13 mouse cellular contexts compared by ENCODE assay signal in the genomic region with DNA sequence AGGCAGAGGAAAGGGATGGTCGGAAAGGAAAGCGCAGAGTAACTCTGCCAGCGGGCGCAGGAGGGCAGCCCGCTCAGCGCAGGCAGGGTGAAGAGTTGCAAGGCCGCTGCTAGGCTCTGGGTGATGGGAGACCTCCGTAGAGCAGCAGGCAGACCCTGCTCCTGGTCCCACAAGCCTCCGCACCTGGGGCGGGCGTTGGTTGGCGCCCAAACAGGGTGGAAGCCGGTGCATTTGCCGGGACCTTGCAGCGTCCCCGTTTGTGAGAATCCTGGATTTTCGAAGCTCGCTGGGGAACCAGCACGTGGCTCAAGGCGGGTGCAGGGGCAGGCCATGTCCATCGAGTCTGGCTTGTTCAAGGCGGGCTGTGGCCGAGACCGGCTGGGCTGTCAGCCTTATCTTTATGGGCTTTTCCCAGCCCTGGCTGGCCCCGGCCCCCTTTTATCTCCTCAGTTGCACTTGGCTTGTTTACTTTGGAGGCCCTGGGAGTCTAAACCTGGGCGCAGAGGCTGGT. TPM values are rescaled to one million over a fixed set of nuclear protein-coding genes. Genes with fewer than 3 reads are reported as not detected.
DNase-seq lines count a peak whose midpoint lies in the region; ATAC-seq and TF ChIP-seq lines count a peak whose summit lies in the region.
"Had no signal": no experiment of that assay in that cellular context is flagged by ENCODE, and none has a peak within 500 bp of the region (broad histone marks: within the 10 kb centered on the region; RNA-seq: fewer than 3 reads in every experiment).

No protein-coding gene starts in this region.

- no peaks in the 10 kb centered on the region for H3K9me3 ChIP-seq in heart, embryonic 11.5 days (replicated peaks; ENCODE audit: control insufficient read depth, low read length)
- no peaks in the 10 kb centered on the region for H3K9me3 ChIP-seq in lung, embryonic 14.5 days (ENCODE audit: low read depth, low read length)
- H3K9me3 ChIP-seq in embryonic facial prominence, embryonic 12.5 days, result no peaks in the 10 kb centered on the region

- H3K36me3 ChIP-seq in heart, embryonic 11.5 days (ENCODE audit: control insufficient read depth, insufficient read depth, low read length), result no peaks in the 10 kb centered on the region
- H3K36me3 ChIP-seq in heart, adult 2 months (ENCODE audit: control insufficient read depth, insufficient read depth, low read length), result no peaks in the 10 kb centered on the region
- peaks cover 22% of the 10 kb centered on the region for H3K36me3 ChIP-seq in lung, embryonic 14.5 days (ENCODE audit: insufficient read depth)
- no peaks in the 10 kb centered on the region for H3K36me3 ChIP-seq in embryonic facial prominence, embryonic 12.5 days

- intact Hi-C loops in heart, adult 2 months (cut with DNase I), result no loop called here

- H3K4me1 ChIP-seq in heart, embryonic 11.5 days (ENCODE audit: control insufficient read depth, insufficient read depth, low read length), result peaks cover 18% of the 10 kb centered on the region
- H3K4me1 ChIP-seq in heart, adult 2 months (ENCODE audit: control insufficient read depth, insufficient read depth, low read length), result no peaks in the 10 kb centered on the region
- H3K4me1 ChIP-seq in lung, embryonic 14.5 days (ENCODE audit: insufficient read depth), result peaks cover 4% of the 10 kb centered on the region; the same call in 1 of the 2 replicates
- H3K4me1 ChIP-seq in embryonic facial prominence, embryonic 12.5 days, result peaks cover 14% of the 10 kb centered on the region

- H3K27me3 ChIP-seq in heart, embryonic 11.5 days (ENCODE audit: control insufficient read depth, insufficient read depth, low read length), result peaks cover 82% of the 10 kb centered on the region
- H3K27me3 ChIP-seq in heart, adult 2 months (ENCODE audit: control insufficient read depth, insufficient read depth, low read length), result peaks cover 42% of the 10 kb centered on the region
- H3K27me3 ChIP-seq in lung, embryonic 14.5 days (ENCODE audit: insufficient read depth, low read length), result peaks cover 58% of the 10 kb centered on the region
- H3K27me3 ChIP-seq in embryonic facial prominence, embryonic 12.5 days, result peaks cover 85% of the 10 kb centered on the region

- no peak overlapping the region for H3K9ac ChIP-seq in heart, embryonic 11.5 days (ENCODE audit: low read depth, low read length)
- H3K9ac ChIP-seq in heart, adult 2 months (ENCODE audit: low read depth, low read length), result no peak overlapping the region
- H3K9ac ChIP-seq in lung, embryonic 14.5 days, result peak overlapping the region; percentile 98
- peak overlapping the region; percentile 29; the same call in 1 of the 2 replicates for H3K9ac ChIP-seq in embryonic facial prominence, embryonic 12.5 days

- DNase-seq in heart, adult 2 months, result no peak
- DNase-seq in lung, embryonic 14.5 days, result peak; percentile 69
- DNase-seq in lung, postnatal 14 days, result no peak
- DNase-seq in layer of hippocampus, adult 9-10 months (ENCODE audit: low spot score), result no peak
- DNase-seq in adrenal gland, postnatal 4 days (ENCODE audit: low spot score in 2 of 2), result no peak
- DNase-seq: cerebellum, adult 18-20 months; gastrocnemius, postnatal 10 days had no signal

- no peak for ATAC-seq in heart, embryonic 11.5 days (replicated peaks; ENCODE audit: insufficient number of reproducible peaks, low FRiP score, low TSS enrichment)
- ATAC-seq in lung, embryonic 14.5 days (ENCODE audit: insufficient read depth), result no peak
- no peak for ATAC-seq in embryonic facial prominence, embryonic 12.5 days (ENCODE audit: insufficient number of reproducible peaks, insufficient read depth, low FRiP score, low TSS enrichment)
- peak; percentile 19; the same call in 1 of the 2 replicates for ATAC-seq in megakaryocyte-erythroid progenitor cell, adult 5-6 weeks (replicated peaks; ENCODE audit: low FRiP score, low TSS enrichment, poor library complexity, severe bottlenecking)

- no peaks in the 10 kb centered on the region for H3K79me2 ChIP-seq in heart, adult 2 months (replicated peaks; ENCODE audit: control insufficient read depth, insufficient read depth, low read length)

- TF ChIP-seq EP300 in heart, adult 2 months (IDR thresholded peaks at IDR 0.05; ENCODE audit: insufficient read depth, low read depth, low read length), result no peak

- no peak for TF ChIP-seq POLR2A in heart, adult 2 months (IDR thresholded peaks at IDR 0.05; ENCODE audit: insufficient read depth, low read depth, low read length)

- under 1% methylated on average over 26 of the region's 26 CpGs for WGBS in heart, embryonic 11.5 days (ENCODE audit: insufficient replicate concordance)
- 12% methylated on average over 26 of the region's 26 CpGs for WGBS in heart, adult 2 months
- 2% methylated on average over 26 of the region's 26 CpGs for WGBS in lung, embryonic 14.5 days
- WGBS in embryonic facial prominence, embryonic 12.5 days, result 5% methylated on average over 26 of the region's 26 CpGs

- H3K27ac ChIP-seq in heart, embryonic 11.5 days (ENCODE audit: low read depth, low read length), result no peak overlapping the region
- H3K27ac ChIP-seq in heart, adult 2 months, result no peak overlapping the region
- H3K27ac ChIP-seq in lung, embryonic 14.5 days (ENCODE audit: low read depth), result peak overlapping the region; percentile 97
- no peak overlapping the region for H3K27ac ChIP-seq in embryonic facial prominence, embryonic 12.5 days

- H3K4me3 ChIP-seq in heart, embryonic 11.5 days (ENCODE audit: low read depth, low read length), result peak overlapping the region; percentile 8
- H3K4me3 ChIP-seq in heart, adult 2 months, result no peak overlapping the region
- peak overlapping the region; percentile 67 for H3K4me3 ChIP-seq in lung, embryonic 14.5 days (ENCODE audit: low read depth, low read length)
- H3K4me3 ChIP-seq in embryonic facial prominence, embryonic 12.5 days, result peak overlapping the region; percentile 17

- no peak for TF ChIP-seq CTCF in heart, adult 2 months (IDR thresholded peaks at IDR 0.05)
- no peak for TF ChIP-seq CTCF in lung, embryonic 14.5 days (IDR thresholded peaks at IDR 0.05; ENCODE audit: low read depth)

- H3K4me2 ChIP-seq in heart, embryonic 11.5 days, result peak overlapping the region; percentile 49
- H3K4me2 ChIP-seq in lung, embryonic 14.5 days, result peak overlapping the region; percentile 81
- H3K4me2 ChIP-seq in embryonic facial prominence, embryonic 12.5 days (replicated peaks), result 0 out of 2 replicates have a peak overlapping the region, but pooled peaks have one; percentile 21

RNA-seq across cellular contexts. Expression of a gene that starts 2.3 kb away (rescaled TPM):
- 0.49 and 0.82 TPM in 2 replicates for polyA plus RNA-seq in heart, embryonic 11.5 days (2014; fragmentation: Nextera tagmentation; extraction: Ambion mirVana)
- not detected for total RNA-seq in heart, adult 2 months (2021)
- polyA plus RNA-seq in heart, adult 2 months (2012; rRNA removed), result 0.09 and 0.55 TPM in 2 replicates
- 67.9 and 73.4 TPM in 2 replicates for polyA plus RNA-seq in lung, embryonic 14.5 days (2014; fragmentation: Nextera tagmentation; extraction: Ambion mirVana)
- 2.2 and 2.4 TPM in 2 replicates for polyA plus RNA-seq in embryonic facial prominence, embryonic 12.5 days (2016; fragmentation: Nextera tagmentation; extraction: Ambion mirVana)
- total RNA-seq in megakaryocyte-erythroid progenitor cell, adult 5-6 weeks (2014; fragmentation: Nextera tagmentation), result not detected in 2 replicates
- total RNA-seq in megakaryocyte-erythroid progenitor cell, adult 5-6 weeks (2017), result 0.57 TPM in 1 of 2 replicates, not detected in the other
- not detected for total RNA-seq in adrenal gland, postnatal 4 days (2021)

RNA-seq across cellular contexts. Expression of a gene that starts 38.4 kb away (rescaled TPM):
- not detected in 2 replicates for polyA plus RNA-seq in heart, embryonic 11.5 days (2014; fragmentation: Nextera tagmentation; extraction: Ambion mirVana)
- total RNA-seq in heart, adult 2 months (2021), result not detected
- polyA plus RNA-seq in heart, adult 2 months (2012; rRNA removed), result not detected in 2 replicates
- polyA plus RNA-seq in lung, embryonic 14.5 days (2014; fragmentation: Nextera tagmentation; extraction: Ambion mirVana), result not detected in 2 replicates
- 0.43 TPM in 1 of 2 replicates, not detected in the other for polyA plus RNA-seq in embryonic facial prominence, embryonic 12.5 days (2016; fragmentation: Nextera tagmentation; extraction: Ambion mirVana)
- not detected in 2 replicates for total RNA-seq in megakaryocyte-erythroid progenitor cell, adult 5-6 weeks (2014; fragmentation: Nextera tagmentation)
- not detected in 2 replicates for total RNA-seq in megakaryocyte-erythroid progenitor cell, adult 5-6 weeks (2017)
- total RNA-seq in adrenal gland, postnatal 4 days (2021), result not detected
- total RNA-seq: gastrocnemius, postnatal 10 days; left cerebral cortex, adult 18-20 months had no signal
- polyA plus RNA-seq: C2C12; spleen, adult 2 months had no signal

RNA-seq across cellular contexts. Expression of a gene that starts 56.2 kb away (rescaled TPM):
- 3.6 and 4.4 TPM in 2 replicates for polyA plus RNA-seq in heart, embryonic 11.5 days (2014; fragmentation: Nextera tagmentation; extraction: Ambion mirVana)
- 1 to 10 TPM; 5.5 to 5.7 TPM for total RNA-seq in heart, adult 2 months (2021)
- 6.9 and 7.5 TPM in 2 replicates for polyA plus RNA-seq in heart, adult 2 months (2012; rRNA removed)
- polyA plus RNA-seq in lung, embryonic 14.5 days (2014; fragmentation: Nextera tagmentation; extraction: Ambion mirVana), result 61.4 and 67.5 TPM in 2 replicates
- polyA plus RNA-seq in embryonic facial prominence, embryonic 12.5 days (2016; fragmentation: Nextera tagmentation; extraction: Ambion mirVana), result 20.5 and 21.6 TPM in 2 replicates
- not detected in 2 replicates for total RNA-seq in megakaryocyte-erythroid progenitor cell, adult 5-6 weeks (2014; fragmentation: Nextera tagmentation)
- 0.19 TPM in 1 of 2 replicates, not detected in the other for total RNA-seq in megakaryocyte-erythroid progenitor cell, adult 5-6 weeks (2017)
- 10 to 100 TPM; 63.3 TPM for total RNA-seq in adrenal gland, postnatal 4 days (2021)

Comparison
In these comparisons a context has a peak if more than half of its experiments do, and no peak if none do; other contexts are left out.
1. H3K4me2 ChIP-seq: peak in every context shown above with its lines; median percentile 81 in lung, embryonic 14.5 days; 49 in heart, embryonic 11.5 days; 21 in embryonic facial prominence, embryonic 12.5 days.
2. H3K9ac ChIP-seq: peak in lung, embryonic 14.5 days (single experiment) and embryonic facial prominence, embryonic 12.5 days (single experiment); none in heart, embryonic 11.5 days (single experiment) and heart, adult 2 months (single experiment).
3. RNA of a gene that starts 2.3 kb away (polyA plus RNA-seq): 67.9 to 73.4 TPM in lung, embryonic 14.5 days; 2.2 to 2.4 TPM in embryonic facial prominence, embryonic 12.5 days, 0.49 to 0.82 TPM in heart, embryonic 11.5 days and 0.09 to 0.55 TPM in heart, adult 2 months; every median in the first group is over 10 times any median in the second.